Mouse (Mus musculus): ENCODE results near the gene C1qtnf9.

The C1qtnf9 gene

GRCm38 (mm10) chr14:60767884-60768283, at the start of gene C1qtnf9:
TSS of gene C1qtnf9 (plus strand) at chr14:60768134.
- DNase-seq (ENCODE audit: low spot score): no peak

- no peak for DNase-seq (ENCODE audit: low spot score)
Measured at GRCm38 (mm10) chr14:60721304-60721703, 46.6 kb upstream of the C1qtnf9 start.

GRCm38 (mm10) chr14:60721938-60722337, 46.0 kb upstream of the C1qtnf9 start:
- no peak for DNase-seq (ENCODE audit: low spot score)

- DNase-seq (ENCODE audit: low spot score): peak; percentile 35
Measured at GRCm38 (mm10) chr14:60726091-60726490, 41.8 kb upstream of the C1qtnf9 start.

GRCm38 (mm10) chr14:60727130-60727529, 40.8 kb upstream of the C1qtnf9 start:
- DNase-seq (ENCODE audit: low spot score): no peak

GRCm38 (mm10) chr14:60732081-60732480, 35.9 kb upstream of the C1qtnf9 start:
- no peak for DNase-seq (ENCODE audit: low spot score)

- no peak for DNase-seq (ENCODE audit: low spot score)
Measured at GRCm38 (mm10) chr14:60732787-60733186, 35.1 kb upstream of the C1qtnf9 start.

GRCm38 (mm10) chr14:60733706-60734105, 34.2 kb upstream of the C1qtnf9 start:
- no peak for DNase-seq (ENCODE audit: low spot score)

GRCm38 (mm10) chr14:60735206-60735605, 32.7 kb upstream of the C1qtnf9 start:
- no peak for DNase-seq (ENCODE audit: low spot score)

- DNase-seq (ENCODE audit: low spot score): no peak
Measured at GRCm38 (mm10) chr14:60735848-60736547, 31.9 kb upstream of the C1qtnf9 start.

- no peak for DNase-seq (ENCODE audit: low spot score)
Measured at GRCm38 (mm10) chr14:60736591-60737192, 31.2 kb upstream of the C1qtnf9 start.

- no peak for DNase-seq (ENCODE audit: low spot score)
Measured at GRCm38 (mm10) chr14:60737202-60737611, 30.7 kb upstream of the C1qtnf9 start.

GRCm38 (mm10) chr14:60738434-60738938, 29.4 kb upstream of the C1qtnf9 start:
- no peak for DNase-seq (ENCODE audit: low spot score)

GRCm38 (mm10) chr14:60739155-60739554, 28.8 kb upstream of the C1qtnf9 start:
- DNase-seq (ENCODE audit: low spot score): no peak

GRCm38 (mm10) chr14:60739616-60740015, 28.3 kb upstream of the C1qtnf9 start:
- no peak for DNase-seq (ENCODE audit: low spot score)

- DNase-seq (ENCODE audit: low spot score): no peak
Measured at GRCm38 (mm10) chr14:60740507-60740906, 27.4 kb upstream of the C1qtnf9 start.

- DNase-seq (ENCODE audit: low spot score): no peak
Measured at GRCm38 (mm10) chr14:60741033-60741432, 26.9 kb upstream of the C1qtnf9 start.

GRCm38 (mm10) chr14:60741490-60741981, 26.4 kb upstream of the C1qtnf9 start:
- DNase-seq (ENCODE audit: low spot score): no peak

GRCm38 (mm10) chr14:60743681-60744080, 24.3 kb upstream of the C1qtnf9 start:
- DNase-seq (ENCODE audit: low spot score): no peak

- no peak for DNase-seq (ENCODE audit: low spot score)
Measured at GRCm38 (mm10) chr14:60745201-60745600, 22.7 kb upstream of the C1qtnf9 start.

GRCm38 (mm10) chr14:60746141-60746540, 21.8 kb upstream of the C1qtnf9 start:
- DNase-seq (ENCODE audit: low spot score): no peak

GRCm38 (mm10) chr14:60747154-60747870, 20.6 kb upstream of the C1qtnf9 start:
- DNase-seq (ENCODE audit: low spot score): no peak

GRCm38 (mm10) chr14:60749880-60750279, 18.1 kb upstream of the C1qtnf9 start:
- no peak for DNase-seq (ENCODE audit: low spot score)

All from retina, embryonic 14.5 days (tissue).